Mouse (Mus musculus) kidney, adult 11 months (tissue): ENCODE measurements at regions not wholly inside any gene's neighbourhood (a gene's known extent, or its start where the extent isn't known, plus 50 kb on each side); places are given as distances from the start of the nearest gene placed in this dataset.

Experiments used
- DNase-seq: peaks from one replicate; pipeline ENCODE4 v3.0.0; 2022

DNA sequence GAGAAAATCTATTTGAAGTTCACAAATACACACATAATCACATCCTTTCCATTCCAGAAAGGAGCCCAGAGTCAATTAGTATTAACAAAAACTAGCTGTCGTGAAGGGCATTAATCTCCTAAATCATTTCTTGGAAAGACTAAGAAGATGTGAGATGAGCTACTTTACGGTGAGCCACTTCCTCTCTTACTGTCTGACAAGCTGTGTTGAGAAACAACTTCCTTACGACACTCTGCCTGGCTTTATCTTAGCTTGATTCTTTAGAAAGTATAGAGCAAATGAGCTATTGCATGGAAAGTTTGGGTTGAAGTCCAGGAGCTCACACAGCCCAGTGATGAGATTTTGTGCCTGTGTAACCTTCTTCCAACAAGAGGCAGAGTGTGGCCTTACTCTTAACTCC, 85.2 kb upstream of the Tmem150c start:
- DNase-seq = no peak

DNA sequence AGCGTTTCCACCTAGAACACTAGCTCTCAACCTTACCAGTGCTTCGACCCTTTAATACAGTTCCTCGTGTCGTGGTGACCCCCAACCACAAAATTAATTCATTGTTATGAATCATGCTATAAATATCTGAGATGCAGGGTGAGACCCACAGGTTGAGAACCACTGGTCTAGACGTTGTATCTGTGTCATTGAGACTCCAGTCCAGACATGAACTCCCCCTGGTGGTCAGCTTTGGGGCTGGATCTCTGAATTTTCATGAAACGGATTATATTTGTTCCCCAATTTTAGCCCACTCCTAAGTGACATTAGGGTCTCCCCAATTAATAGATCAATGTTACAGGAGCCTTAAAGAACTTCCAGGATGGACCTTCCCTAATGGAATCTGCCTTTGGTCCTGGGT, 81.3 kb upstream of the Tmem150c start:
- DNase-seq = no peak

DNA sequence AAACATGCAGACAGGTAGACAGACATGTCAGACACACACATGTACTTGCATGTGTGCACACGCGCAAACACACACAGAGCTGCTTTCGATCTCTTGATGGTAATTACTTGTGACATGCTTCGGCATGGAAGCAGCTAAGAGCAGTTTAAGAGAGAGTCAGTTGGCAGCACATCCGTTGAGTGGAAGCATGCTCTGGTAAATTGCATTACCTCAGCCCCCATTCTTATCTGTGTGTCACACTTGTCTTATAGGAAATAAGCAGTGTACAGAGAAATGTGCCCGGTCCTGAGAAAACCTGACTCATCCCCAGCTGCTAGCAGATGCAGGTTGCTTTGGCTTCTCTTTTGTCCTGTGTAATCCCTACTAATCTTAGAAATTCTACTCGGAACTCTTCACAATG, 80.0 kb upstream of the Tmem150c start:
- no peak for DNase-seq

DNA sequence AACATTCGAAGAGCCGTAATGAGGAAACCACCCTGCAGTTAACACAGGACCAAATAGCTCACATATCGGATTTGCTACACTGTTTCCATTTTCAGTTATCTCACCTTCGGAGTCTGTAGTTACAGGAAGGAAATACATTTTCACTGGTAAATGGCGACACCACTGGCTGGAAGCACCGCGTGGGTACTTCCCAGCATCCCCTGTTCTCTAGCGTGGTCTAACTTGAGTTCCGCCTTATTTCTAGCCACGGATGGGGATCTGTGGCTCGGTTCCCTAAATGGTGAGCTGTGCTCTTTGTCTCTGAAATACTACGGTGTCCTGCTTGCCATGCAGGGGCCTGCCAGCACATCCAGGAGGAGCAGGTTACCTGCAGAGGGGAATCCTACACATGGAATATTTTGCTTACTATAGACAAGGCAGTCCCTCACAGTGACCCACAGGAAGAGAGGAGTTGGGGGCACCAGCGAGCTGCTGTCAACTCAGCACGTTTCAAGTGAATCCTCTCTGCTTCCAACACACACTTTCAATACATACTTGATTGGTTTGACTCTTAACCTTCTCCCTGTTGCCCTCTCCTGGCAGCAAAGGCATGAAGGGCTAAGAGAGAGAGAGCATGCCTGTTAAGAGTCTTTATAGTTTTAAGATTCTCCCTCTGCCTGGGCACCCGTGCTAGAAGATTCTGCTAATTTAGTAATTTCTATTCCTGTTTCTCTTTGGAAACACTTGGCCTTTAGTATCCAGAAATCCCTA, 78.9 kb upstream of the Tmem150c start:
- DNase-seq = no peak

DNA sequence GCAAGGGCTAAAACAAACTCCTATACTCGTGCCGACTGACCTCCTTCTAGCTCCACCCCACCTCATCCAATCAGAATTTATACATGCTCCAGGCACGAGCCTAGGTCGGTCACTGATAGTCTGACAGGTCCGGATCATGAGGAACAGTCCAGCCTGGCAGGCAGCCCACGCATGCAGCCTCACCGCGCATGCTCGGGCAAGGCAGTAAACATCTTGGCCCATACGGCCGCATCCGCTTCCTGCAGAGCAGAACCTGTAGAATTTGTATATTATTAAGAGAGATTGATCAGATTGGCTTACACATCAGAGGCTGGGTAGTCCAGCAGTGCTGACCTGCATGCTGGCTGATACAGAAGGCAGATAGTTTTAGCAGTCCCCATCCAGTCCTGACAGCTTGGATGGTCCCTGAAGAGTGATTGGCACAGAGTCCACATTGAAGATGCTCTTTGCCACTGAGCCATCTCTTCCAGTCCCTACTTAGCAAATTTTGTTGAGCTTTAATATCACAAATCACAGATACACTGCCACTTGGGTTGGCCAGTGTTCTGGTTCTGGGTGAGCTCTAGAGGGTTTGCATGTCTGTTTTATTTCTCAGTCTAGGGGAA, 78.2 kb upstream of the Tmem150c start:
- no peak for DNase-seq

DNA sequence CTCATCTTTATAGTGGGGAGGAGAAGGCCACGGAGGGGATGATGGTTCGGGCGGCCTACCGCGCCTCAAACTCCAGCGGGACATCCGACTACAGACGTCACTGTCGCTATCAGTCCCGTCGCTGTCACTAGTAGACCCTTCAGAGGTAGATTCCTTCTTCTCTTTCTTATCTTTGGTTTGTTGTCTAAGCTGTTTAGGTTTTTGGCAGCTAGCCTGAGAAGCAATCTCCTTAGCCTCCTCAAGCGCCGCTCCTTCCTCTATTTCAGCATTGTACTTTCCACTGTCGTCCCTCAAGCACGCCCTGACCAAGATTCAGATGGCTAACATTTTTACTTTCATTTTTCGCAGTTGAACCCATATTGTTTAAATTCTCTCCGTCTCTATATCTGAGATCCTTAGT, 76.7 kb upstream of the Tmem150c start:
- no peak for DNase-seq

DNA sequence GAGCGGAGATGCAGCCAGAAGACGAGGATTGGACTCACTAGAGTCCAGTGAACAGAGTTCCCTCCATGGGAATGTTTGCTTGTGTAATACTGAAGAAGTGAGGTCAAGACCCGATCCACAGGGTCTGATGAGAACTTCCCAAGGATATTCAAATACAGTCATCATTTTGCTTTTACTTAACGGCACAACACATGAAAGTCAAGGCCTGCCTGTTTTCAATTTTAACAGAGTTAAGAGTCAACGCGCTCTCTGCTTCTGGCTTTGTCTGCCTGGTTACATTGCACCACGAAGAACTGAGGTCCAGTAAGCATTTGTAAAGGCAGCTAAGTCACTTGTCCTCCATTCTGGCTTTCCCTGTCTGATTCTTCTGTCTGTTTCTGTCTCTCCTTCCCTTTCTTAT, 72.5 kb upstream of the Tmem150c start:
- DNase-seq = no peak

DNA sequence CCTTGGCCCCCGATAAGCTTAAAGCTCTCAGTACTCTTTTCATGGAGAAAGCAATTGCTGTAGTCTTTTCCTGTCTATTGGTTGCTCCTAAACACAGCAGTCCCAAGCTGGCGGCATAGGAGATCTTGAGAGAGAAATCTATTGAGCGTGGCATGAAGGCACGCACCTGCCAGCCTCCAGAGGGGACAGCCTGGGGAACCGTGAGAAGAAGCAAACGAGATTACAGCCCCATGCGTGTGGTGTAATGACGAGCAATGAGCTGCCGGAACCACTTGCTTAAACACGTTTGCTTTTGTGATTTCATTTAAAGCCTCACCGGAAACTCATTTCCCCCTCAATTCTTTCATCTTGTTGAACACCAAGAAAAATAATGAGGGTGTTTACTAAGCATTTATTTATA, 72.0 kb upstream of the Tmem150c start:
- no peak for DNase-seq

DNA sequence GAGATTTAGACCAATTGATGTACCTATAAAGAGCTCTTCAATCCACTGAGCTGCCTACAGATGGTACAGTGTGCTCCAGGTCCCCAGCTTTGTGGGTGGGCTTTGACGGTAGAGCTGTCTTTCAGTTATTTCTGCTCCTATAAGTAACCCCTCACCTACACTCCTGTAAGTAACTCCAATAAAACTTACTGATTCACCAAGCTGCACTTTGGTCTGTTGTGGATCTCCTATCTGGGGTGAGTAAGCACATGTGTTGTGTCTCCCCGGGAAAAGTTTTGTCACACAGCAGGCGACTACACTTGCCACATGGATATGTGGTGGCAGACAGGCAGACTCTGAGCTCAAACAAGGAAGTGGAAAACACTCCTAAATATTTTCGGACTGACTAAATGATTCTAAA, 70.4 kb upstream of the Tmem150c start:
- DNase-seq = no peak

DNA sequence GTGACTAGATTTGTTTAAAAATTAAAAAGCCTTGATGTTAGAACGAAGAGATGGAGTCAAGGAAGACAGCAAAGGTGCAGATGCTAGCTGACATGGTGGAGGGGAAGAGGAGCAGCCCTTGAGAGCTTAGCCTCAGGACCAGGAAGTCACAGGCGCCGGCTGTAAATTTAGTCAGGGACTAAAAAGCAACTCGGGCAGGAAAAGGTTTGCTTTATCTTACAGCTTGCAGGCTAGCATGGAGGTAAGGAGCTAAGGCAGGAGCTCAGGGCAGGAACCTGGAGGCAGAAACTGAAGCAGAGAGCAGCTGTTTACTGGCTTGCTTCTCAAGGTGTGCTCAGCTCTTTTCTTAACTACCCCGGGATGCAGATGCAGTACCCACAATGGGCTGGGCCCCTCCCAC, 68.3 kb upstream of the Tmem150c start:
- no peak for DNase-seq

DNA sequence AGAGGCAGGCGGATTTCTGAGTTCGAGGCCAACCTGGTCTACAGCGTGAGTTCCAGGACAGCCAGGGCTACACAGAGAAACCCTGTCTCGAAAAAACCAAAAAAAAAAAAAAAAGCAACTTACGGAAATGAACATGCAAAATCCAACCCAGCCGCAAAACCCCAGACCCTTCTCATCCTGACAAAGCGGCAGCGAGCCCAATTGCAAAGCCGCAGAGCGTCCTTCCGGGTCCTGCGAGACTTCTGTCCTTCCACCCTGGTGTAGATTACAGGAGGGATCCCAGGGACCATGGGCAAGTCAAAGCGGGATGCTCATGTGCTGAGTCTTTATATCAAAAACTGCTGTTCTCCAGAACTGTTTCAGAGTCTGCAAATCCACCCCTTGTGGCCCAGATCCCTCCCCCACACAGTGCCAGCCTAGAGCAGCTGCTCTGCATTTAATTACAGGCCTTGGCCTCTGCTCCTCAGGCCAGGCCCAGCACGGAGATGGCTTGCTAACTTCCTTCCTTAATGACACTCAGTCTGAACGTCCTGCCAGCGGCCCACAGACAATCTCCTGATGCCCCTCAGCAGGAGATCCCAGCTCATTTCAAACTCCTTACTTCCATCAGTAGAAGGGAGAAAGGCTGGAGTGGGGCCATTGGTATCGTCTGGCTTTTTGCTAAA, 67.1 kb upstream of the Tmem150c start:
- no peak for DNase-seq

DNA sequence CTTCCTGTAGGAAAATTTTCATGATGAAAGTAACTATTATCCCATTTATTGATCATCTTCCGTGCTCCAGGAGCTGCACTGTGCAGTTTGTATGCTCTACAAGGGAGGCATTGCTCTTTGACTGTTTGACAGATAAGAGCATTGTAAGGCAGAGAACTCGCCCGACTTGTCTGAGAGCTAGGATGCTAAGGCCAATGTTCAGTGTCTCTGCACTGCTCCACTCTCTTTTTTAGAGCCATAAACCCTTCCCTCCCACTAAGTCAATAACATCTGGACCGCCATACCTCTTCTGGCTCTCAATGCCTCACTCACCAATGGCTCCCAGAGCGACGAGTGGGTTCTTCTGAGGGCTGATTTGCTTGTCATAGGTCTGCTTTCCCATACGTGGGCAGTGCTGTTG, 65.9 kb upstream of the Tmem150c start:
- DNase-seq = no peak

DNA sequence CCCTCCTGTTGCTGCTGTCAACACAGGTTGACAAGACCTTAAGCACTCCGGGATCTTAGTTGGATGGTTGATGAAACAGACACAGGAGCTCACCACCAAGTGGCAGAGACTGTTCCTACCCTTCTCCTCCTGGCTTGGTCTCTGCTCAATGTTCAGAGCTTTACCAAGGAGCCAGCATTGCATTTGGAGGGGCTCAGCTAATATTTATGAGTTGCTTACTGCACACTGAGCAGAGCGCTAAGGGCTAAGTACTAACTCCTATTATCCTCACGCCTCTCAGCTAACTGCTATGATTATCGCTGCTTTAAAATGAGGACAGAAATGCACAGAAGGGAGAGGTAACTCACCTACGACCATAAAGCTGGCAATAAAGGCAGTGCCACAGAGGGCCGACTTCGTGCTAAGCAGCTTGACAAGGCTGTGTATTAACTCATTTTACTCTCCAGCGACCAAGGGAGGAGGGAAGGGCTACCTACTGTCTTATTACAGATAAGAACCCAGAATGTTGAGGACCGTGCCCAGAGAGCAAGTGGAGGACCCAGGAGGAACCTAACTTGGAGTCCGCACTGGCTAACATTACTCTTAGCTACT, 65.3 kb upstream of the Tmem150c start:
- no peak for DNase-seq

DNA sequence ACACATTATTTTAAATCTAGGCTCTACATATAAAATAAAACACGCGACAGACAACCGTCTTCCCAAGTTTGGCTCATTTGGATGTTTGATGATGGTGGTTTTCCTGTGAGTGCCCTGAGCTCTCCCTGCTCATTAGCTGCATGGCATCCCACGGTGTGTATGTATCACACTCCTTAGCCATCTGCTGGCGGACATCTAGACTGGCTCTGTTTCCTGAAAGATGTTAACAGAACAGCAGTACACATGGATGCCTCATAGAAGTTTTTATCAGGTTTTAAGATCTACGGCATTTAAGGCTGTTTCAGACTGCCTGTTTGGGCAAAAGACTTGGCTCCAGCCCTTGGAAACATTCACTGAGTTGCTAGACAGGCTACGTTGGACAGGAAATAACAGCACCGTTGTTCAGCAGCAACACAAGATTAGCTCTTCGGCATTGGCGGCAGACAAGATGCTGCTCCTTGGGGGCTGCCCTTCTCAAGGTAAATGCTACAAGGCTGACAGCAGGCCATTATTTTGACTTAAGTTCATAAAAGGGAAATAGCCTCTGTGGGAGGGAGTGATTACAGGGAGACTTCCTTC, 61.5 kb upstream of the Tmem150c start:
- peak; percentile 28 for DNase-seq

DNA sequence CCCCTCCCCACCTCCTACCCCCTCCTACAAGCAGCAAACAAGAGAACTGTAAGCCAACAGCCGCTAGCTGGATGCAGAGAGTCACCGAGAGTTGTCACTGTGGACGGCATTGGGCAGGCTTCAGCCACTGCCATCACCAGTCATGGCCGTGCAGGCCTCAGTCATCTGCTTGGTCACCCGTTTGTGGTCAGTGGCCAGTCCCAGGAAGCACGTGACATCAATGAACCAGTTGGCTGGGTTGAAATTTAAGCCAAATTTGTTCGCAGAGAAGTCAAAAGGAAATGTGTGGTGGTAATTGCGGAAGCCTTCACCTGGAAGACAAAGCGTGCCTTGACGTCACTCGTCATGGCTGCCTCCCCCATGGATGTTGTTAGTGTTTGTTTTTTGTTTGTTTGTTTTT, 60.7 kb upstream of the Tmem150c start:
- peak; percentile 12 for DNase-seq

DNA sequence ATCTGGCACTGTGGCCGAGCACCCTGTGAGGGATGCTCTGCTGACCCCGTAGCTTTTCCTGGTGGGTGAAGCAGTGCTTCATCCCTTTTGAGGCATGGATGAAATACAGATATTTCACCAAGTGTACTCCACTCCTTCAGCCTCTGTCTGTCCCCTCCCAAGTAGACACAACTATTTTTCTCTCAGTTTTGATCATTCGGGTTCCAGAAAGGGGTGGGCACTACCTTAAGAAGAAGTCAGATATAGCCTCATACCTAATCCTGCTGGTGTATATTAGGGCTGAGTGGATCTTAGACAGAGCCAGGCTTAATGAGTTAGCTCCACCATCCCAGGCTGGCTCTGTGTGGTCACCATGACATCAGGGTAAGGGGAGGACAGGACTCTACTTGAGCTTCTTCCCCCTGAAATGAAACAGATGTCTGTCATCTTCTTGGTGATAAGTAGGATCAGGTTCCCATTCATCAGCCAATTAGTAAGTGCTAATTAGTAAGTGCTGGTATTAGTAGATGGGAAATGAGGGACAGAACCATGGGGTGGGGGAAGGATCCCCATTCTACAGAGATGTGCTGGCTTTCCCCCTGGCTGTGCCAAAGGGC, 58.7 kb upstream of the Tmem150c start:
- DNase-seq = no peak

DNA sequence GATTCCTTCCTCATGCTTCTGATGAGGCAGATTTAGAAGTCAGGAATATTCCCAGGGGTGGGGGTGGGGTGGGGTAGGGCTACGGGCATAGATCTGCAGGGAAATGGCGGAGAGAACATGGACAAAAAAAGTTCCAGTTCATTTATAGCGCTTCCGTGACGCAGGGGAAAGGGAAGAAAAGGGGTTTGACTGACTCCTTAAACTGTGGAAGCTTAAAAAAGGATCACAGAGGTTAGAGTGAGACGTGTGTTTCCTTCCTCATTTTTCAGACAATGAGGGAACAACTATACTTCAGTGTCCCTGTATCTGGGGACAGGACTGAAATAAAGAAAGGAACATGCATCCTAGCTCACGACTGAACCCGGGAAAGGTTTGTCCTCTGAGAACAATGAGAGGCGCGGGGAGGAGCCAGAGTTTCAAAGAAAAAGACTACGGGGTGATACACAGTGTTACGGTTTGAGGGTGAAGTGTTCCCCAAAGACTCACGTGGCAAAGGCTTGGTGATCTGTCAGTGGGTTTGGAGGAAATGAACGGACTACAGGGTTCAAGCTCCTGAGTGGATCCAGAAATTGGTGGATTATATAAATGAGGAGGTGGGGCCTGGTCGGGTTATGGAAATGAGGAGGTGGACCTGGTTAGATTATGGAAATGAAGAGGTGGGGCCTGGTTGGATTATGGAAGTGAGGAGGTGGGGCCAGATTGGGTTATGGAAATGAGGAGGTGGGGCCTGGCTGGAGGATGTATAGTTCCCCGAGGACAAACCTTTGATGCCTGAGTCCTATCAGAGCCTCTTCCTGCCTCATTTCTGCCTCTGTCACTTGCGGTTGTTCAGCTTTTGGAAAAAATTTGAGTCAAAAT, 57.8 kb upstream of the Tmem150c start:
- no peak for DNase-seq

DNA sequence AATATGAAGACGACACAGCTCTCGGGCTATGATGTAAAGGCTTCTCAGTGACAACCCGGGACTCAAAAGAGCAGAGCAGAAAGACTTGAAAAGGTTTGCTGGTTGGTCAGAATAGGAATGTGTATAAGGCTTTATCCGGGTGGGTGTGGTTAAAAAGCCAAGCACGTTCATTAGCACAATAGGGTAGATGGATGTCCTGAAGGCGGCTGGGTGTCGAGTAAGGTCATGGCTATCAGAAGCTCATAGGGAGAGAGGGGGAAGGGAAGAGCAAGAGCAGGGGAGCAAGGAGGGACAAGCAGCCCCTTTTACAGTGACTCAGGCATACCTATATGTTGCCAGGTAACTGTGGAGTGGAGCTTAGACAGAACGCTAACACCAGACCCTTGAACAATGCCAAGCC, 54.3 kb upstream of the Tmem150c start:
- DNase-seq = no peak

DNA sequence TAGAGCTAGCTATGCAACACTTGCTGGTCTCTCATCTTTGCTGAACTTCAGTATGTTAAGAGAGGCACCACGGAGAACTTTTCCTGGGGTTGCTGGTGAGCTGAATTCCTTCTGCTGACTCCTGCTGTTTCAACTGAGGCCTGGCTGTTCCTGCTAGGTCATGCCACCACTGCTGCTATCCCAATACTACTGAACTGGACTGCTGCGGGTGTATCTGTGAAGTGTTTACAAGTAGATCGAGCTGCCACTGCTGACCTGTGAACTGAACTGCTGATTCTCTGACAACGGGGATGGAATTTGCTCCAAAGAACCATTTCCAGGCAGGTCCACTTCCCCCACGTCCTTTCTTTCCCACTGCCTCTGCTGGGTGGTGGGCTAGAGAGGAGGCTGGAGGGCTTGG, 51.1 kb upstream of the Tmem150c start:
- DNase-seq = no peak
